Mouse (Mus musculus) E14TG2a.4 (cell line): ENCODE measurements around the gene A930018P22Rik.
"Not testable (repeated sequence)": the region's sequence is repeated elsewhere in the genome, so short reads cannot be mapped to it uniquely, and the experiment has no call there.

ENCODE experiments used
- CTCF ChIP-seq: conservative IDR thresholded peaks from 2 replicates; pipeline ENCODE4 v1.5.1; 2014; ENCODE audit warnings: low read length
- NANOG ChIP-seq: IDR thresholded peaks from 2 replicates; pipeline ENCODE4 v1.6.1; 2014; ENCODE audit warnings: borderline replicate concordance, low read length, mixed read lengths
- POU5F1 ChIP-seq: IDR thresholded peaks from 2 replicates; pipeline ENCODE4 v1.6.1; 2014; ENCODE audit warnings: low read length, borderline replicate concordance

DNA sequence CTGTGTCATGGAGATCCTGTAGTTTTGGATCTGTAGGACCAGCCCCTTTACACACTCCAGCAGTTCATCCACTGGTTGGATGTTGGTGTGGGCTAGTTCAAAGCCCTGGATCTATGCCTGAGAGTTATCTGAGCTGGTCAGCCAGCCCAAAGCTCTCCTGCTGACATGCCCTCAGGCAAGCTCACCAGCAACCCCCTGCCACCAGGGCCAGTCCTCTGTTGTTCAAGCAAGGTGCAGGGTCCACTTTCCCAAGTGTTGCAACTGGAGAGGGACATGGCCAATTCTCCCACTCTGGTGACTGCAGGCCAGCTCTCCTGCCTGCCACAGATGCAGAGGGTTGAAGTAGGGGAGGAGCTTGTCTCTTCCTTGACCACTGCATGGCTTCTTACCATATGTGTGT lies 9.0 kb upstream of the A930018P22Rik start:
- not testable (repeated sequence) for TF ChIP-seq CTCF, POU5F1, NANOG
